Mouse (Mus musculus) embryonic fibroblast, embryonic 13.5 days (primary cell): Measurements from ENCODE around the gene Slc23a4. TPM values are rescaled to one million over a fixed set of nuclear protein-coding genes. Genes with fewer than 3 reads are reported as not detected.

Source experiments
- H3K27ac ChIP-seq: 2 replicates; pipeline ENCODE4 v1.5.1; 2012; ENCODE audit warnings: low read length, control low read depth, inconsistent platforms; ENCODE audit not compliant: insufficient read depth
- H3K4me1 ChIP-seq: 2 replicates; pipeline ENCODE4 v1.6.1; 2011; ENCODE audit warnings: low read length; ENCODE audit not compliant: control insufficient read depth, insufficient read depth
- H3K4me3 ChIP-seq: 2 replicates; pipeline ENCODE4 v1.5.1; 2011; ENCODE audit warnings: mild to moderate bottlenecking, control low read depth, low read length; ENCODE audit not compliant: insufficient read depth
- CTCF ChIP-seq: IDR thresholded peaks from 2 replicates; pipeline ENCODE4 v1.5.1; 2011; ENCODE audit warnings: mild to moderate bottlenecking, control low read depth, low read length, moderate library complexity, borderline replicate concordance; ENCODE audit not compliant: insufficient read depth
- POLR2A ChIP-seq: IDR thresholded peaks from 2 replicates; pipeline ENCODE4 v1.6.1; 2011; ENCODE audit warnings: low read depth, mild to moderate bottlenecking, control low read depth, low read length, moderate library complexity
- polyA plus RNA-seq: library from polyadenylated mRNA; stranded (reverse); fragments of >200 nt; gene quantifications from 2 replicates; pipeline ENCODE4 v1.2.4, GENCODE M21; 2011; ENCODE audit warnings: low read depth; ENCODE audit not compliant: missing spikeins, insufficient read length

The Slc23a4 gene
- polyA plus RNA-seq, 1 experiment = not detected

DNA sequence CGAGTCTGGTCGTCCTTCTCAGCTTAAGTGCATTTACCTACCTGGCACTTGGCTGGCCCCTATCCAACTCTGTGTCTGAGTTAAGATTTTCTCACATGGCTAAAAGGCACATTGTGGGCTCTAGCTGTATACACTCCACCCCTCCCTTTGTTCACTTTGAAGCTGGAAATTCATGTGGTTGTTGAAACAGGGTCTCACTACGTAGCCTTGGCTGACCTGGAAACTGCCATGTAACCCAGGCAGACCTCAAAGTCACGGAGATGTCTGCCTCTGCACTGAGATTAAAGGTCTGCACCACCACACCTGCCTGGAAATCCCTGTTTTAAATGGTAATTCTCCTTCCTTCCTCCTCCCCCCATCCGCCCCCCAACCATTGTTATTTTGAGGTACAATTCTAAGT is 44.7 kb downstream of the Slc23a4 start:
- no peaks in the 10 kb centered on the region for H3K4me1 ChIP-seq
- H3K27ac ChIP-seq = no peak overlapping the region
- TF ChIP-seq POLR2A (no peak), CTCF (no peak)
- H3K4me3 ChIP-seq = no peak overlapping the region

GRCm38 (mm10) chr6:34942446-34942845 is 45.8 kb downstream of the Slc23a4 start:
- H3K4me3 ChIP-seq = no peak overlapping the region
- H3K27ac ChIP-seq = no peak overlapping the region
- H3K4me1 ChIP-seq = no peaks in the 10 kb centered on the region
- TF ChIP-seq CTCF (no peak), POLR2A (no peak)

DNA sequence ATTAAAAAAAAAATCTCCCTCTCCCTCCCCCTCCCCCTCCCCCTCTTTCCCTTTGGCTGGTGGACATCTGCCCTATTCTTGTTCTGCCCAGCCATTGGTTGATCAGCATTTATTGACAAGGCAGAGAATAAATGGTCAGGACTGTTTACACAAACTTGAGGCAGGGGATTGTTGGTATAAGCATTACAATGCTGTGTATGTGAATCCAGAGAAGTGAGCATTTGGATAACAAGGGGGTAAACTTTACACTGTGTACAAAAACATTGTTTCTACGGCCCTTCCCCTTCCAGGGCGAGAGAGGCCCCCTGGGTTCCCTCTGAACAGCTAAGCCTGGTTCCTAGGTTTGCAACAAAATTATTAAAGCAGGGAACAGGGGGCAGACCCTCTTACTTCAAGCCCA is 46.7 kb downstream of the Slc23a4 start:
- H3K4me1 ChIP-seq = no peaks in the 10 kb centered on the region
- no peak overlapping the region for H3K4me3 ChIP-seq
- H3K27ac ChIP-seq = no peak overlapping the region
- TF ChIP-seq POLR2A = no peak
- no peak for TF ChIP-seq CTCF

- H3K27ac ChIP-seq = no peak overlapping the region
- no peak overlapping the region for H3K4me3 ChIP-seq
- TF ChIP-seq CTCF (no peak), POLR2A (no peak)
- H3K4me1 ChIP-seq = no peaks in the 10 kb centered on the region
Measured at GRCm38 (mm10) chr6:34939451-34939850, 48.8 kb downstream of the Slc23a4 start.

- Histone ChIP-seq H3K27ac (no peak overlapping the region), H3K4me1 (no peaks in the 10 kb centered on the region)
Measured at GRCm38 (mm10) chr6:34938929-34939325, 49.3 kb downstream of the Slc23a4 start.

GRCm38 (mm10) chr6:34938280-34938928 is 49.8 kb downstream of the Slc23a4 start:
- Histone ChIP-seq H3K4me1 (no peaks in the 10 kb centered on the region), H3K4me3 (no peak overlapping the region), H3K27ac (no peak overlapping the region)
- TF ChIP-seq POLR2A = no peak

More at GRCm38 (mm10) chr6:34938929-34939325, 49.3 kb downstream of the Slc23a4 start:
- no peak overlapping the region for H3K4me3 ChIP-seq
- TF ChIP-seq POLR2A (no peak), CTCF (no peak)

- H3K27ac ChIP-seq = no peak overlapping the region
- TF ChIP-seq POLR2A (no peak), CTCF (no peak)
- H3K4me1 ChIP-seq = no peaks in the 10 kb centered on the region
- no peak overlapping the region for H3K4me3 ChIP-seq
Measured at GRCm38 (mm10) chr6:34936743-34937142, 51.5 kb downstream of the Slc23a4 start.

DNA sequence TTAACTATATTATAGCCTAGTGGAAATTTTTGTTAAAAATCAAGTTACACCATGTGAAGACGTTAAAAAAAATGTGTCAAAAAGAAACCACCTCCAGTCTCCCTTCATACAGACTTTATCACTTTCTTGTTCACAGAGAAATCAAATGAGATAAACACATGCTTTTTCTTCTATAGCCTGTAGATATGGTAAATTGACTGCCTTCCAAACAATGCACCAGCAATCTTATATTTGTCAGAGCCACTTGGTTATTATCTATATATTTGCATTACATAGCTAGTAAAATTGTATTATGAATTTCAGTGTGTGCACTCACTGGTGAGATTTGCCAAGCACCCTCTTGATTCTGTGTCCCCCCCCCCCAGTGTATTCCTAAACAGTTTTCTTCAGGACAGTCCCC is 55.6 kb downstream of the Slc23a4 start:
- TF ChIP-seq CTCF (no peak), POLR2A (no peak)
- Histone ChIP-seq H3K4me1 (no peaks in the 10 kb centered on the region), H3K4me3 (no peak overlapping the region), H3K27ac (no peak overlapping the region)

DNA sequence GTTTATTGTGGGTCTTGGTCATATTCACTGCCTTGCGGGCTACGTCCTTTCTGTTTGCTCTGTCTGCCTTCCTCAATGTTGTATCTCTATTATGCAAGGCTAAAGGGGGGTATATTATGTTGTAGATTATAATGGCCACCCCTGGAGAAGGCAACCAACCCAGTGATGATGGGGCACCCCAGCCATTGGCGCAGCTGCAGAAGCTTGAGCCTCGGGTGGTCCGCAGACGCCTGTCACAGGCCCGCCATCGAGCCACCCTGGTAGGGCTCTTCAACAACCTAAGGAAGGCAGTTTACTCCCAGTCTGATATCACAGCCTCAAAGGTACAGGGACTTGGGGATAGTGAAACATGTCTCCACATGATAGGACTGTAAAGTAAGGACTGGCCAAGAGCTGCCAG is 60.6 kb downstream of the Slc23a4 start:
- no peak for TF ChIP-seq POLR2A
- no peak for TF ChIP-seq CTCF
- no peak overlapping the region for H3K4me3 ChIP-seq
- no peaks in the 10 kb centered on the region for H3K4me1 ChIP-seq
- H3K27ac ChIP-seq = no peak overlapping the region

DNA sequence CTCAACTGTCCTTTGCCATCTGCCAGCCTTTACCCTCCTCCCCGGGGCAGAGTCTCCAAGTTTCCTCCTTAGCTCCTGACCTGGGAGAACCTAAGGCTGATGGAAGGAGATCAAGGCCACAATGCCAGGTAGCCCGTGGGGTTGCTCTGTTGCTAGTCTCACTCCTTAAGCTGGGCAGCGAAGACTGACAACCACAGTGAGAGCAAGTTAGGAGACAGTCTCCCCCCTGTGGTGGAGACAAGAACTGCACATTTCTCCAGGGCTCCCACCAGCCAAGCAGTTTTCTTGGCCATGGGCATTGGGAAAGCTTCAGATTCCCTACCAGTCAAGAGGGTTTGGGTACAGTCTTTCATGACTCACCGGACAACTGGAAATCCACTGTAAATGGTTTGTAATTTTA is 61.0 kb downstream of the Slc23a4 start:
- Histone ChIP-seq H3K4me3 (no peak overlapping the region), H3K27ac (no peak overlapping the region), H3K4me1 (no peaks in the 10 kb centered on the region)
- TF ChIP-seq CTCF (peak; percentile 73), POLR2A (no peak)

- no peaks in the 10 kb centered on the region for H3K4me1 ChIP-seq
- H3K27ac ChIP-seq = no peak overlapping the region
- no peak overlapping the region for H3K4me3 ChIP-seq
- TF ChIP-seq POLR2A (no peak), CTCF (peak; percentile 75; the same call in 1 of the 2 replicates)
Measured at GRCm38 (mm10) chr6:34921941-34922340, 66.3 kb downstream of the Slc23a4 start.
